Mouse (Mus musculus) cerebellum, adult 2 months (tissue): ENCODE measurements at regions not wholly inside any gene's neighbourhood (a gene's known extent, or its start where the extent isn't known, plus 50 kb on each side); places are given as distances from the start of the nearest gene placed in this dataset.

Experiments used
- CTCF ChIP-seq: fragments of 200-500 bp; IDR thresholded peaks from 2 replicates; pipeline ENCODE4 v1.5.1; 2011; ENCODE audit warnings: low read depth, mild to moderate bottlenecking, control low read depth, low read length, moderate library complexity, borderline replicate concordance; ENCODE audit not compliant: insufficient read depth
- POLR2A ChIP-seq: fragments of 200-500 bp; IDR thresholded peaks from 2 replicates; pipeline ENCODE4 v1.6.1; 2011; ENCODE audit warnings: low read length, control low read depth, borderline replicate concordance; ENCODE audit not compliant: insufficient read depth

- TF ChIP-seq CTCF (no peak), POLR2A (no peak)
Observed at GRCm38 (mm10) chrX:140277978-140278729, 63.9 kb upstream of the Frmpd3 start.
